Mouse (Mus musculus) frontal cortex, adult (tissue): ENCODE results near the gene Asz1.

Source experiments
- ATAC-seq: cut with Nextera tagmentation; 2 replicates; pipeline ENCODE4 v1.9.2; 2017; ENCODE audit warnings: mild to moderate bottlenecking, moderate library complexity, mixed read lengths; ENCODE audit not compliant: low TSS enrichment

Gene Asz1

GRCm38 (mm10) chr6:18108934-18109333 lies at the start of gene Asz1:
Asz1 (minus strand) TSS chr6:18109061.
- no peak for ATAC-seq

- ATAC-seq: no peak
Observed at GRCm38 (mm10) chr6:18153031-18153430, 44.2 kb upstream of the Asz1 start.

GRCm38 (mm10) chr6:18135246-18135645 lies 26.4 kb upstream of the Asz1 start:
- ATAC-seq: no peak

- ATAC-seq: no peak
Observed at GRCm38 (mm10) chr6:18128059-18128458, 19.2 kb upstream of the Asz1 start.

- ATAC-seq: no peak
Observed at GRCm38 (mm10) chr6:18127206-18127983, 18.5 kb upstream of the Asz1 start.

- ATAC-seq: no peak
Observed at GRCm38 (mm10) chr6:18096861-18097260, 12.0 kb downstream of the Asz1 start.

GRCm38 (mm10) chr6:18089098-18089497 lies 19.8 kb downstream of the Asz1 start:
- ATAC-seq: no peak

- ATAC-seq: peak; percentile 91
Observed at GRCm38 (mm10) chr6:18087160-18087804, 21.6 kb downstream of the Asz1 start.

- ATAC-seq: peak; percentile 81
Observed at GRCm38 (mm10) chr6:18078615-18079014, 30.2 kb downstream of the Asz1 start.

- ATAC-seq: no peak
Observed at GRCm38 (mm10) chr6:18076986-18077385, 31.9 kb downstream of the Asz1 start.

- no peak for ATAC-seq
Observed at GRCm38 (mm10) chr6:18076577-18076976, 32.3 kb downstream of the Asz1 start.

- no peak for ATAC-seq
Observed at GRCm38 (mm10) chr6:18057899-18058298, 51.0 kb downstream of the Asz1 start.

GRCm38 (mm10) chr6:18051702-18052101 lies 57.2 kb downstream of the Asz1 start:
- peak; percentile 100 for ATAC-seq

GRCm38 (mm10) chr6:18044299-18044698 lies 64.6 kb downstream of the Asz1 start:
- ATAC-seq: 0 out of 2 replicates have a peak, but pooled peaks have one; percentile 52

- peak; percentile 90 for ATAC-seq
Observed at GRCm38 (mm10) chr6:18043172-18043571, 65.7 kb downstream of the Asz1 start.

GRCm38 (mm10) chr6:18032271-18032670 lies 76.6 kb downstream of the Asz1 start:
- 0 out of 2 replicates have a peak, but pooled peaks have one; percentile 0 for ATAC-seq

- ATAC-seq: peak; percentile 82
Observed at GRCm38 (mm10) chr6:18031509-18032010, 77.3 kb downstream of the Asz1 start.

- peak; percentile 21 for ATAC-seq
Observed at GRCm38 (mm10) chr6:18030868-18031508, 77.9 kb downstream of the Asz1 start.

GRCm38 (mm10) chr6:18029746-18030656 lies 78.9 kb downstream of the Asz1 start, which contains the start of gene Wnt2:
Wnt2 (minus strand) TSS chr6:18030585.
- peak; percentile 48 for ATAC-seq

GRCm38 (mm10) chr6:18024133-18024794 lies 84.6 kb downstream of the Asz1 start:
- no peak for ATAC-seq

- no peak for ATAC-seq
Observed at GRCm38 (mm10) chr6:18013346-18013745, 95.5 kb downstream of the Asz1 start.
